Mouse (Mus musculus): Measurements from ENCODE around the gene Mst1r. TPM values are rescaled to one million over a fixed set of nuclear protein-coding genes. Genes with fewer than 3 reads are reported as not detected.

The Mst1r gene
- total and polyA plus RNA-seq, 2 experiments from 2014 or later: 0.69 to 2.7 TPM

- 89% methylated on average over 15 of the region's 15 CpGs for WGBS
- no peak for TF ChIP-seq CTCF (IDR thresholded peaks at IDR 0.05; ENCODE audit: low read depth)
- no peak for DNase-seq (ENCODE audit: low spot score)
- Histone ChIP-seq H3K4me3 (ENCODE audit: low read length) (no peak overlapping the region), H3K4me1 (ENCODE audit: insufficient read depth, low read length) (0 out of 2 replicates have a peak, but pooled peaks cover 3% of the 10 kb centered on the region), H3K27me3 (ENCODE audit: insufficient read depth, low read length) (no peaks in the 10 kb centered on the region), H3K9me3 (ENCODE audit: low read length) (no peaks in the 10 kb centered on the region), H3K36me3 (ENCODE audit: insufficient read depth, low read length) (no peaks in the 10 kb centered on the region), H3K4me2 (ENCODE audit: low read depth, low read length) (no peak overlapping the region), H3K27ac (no peak overlapping the region), H3K9ac (replicated peaks; ENCODE audit: low read length) (no peak overlapping the region)
- ATAC-seq: no peak
Measured at GRCm38 (mm10) chr9:107910025-107910769, 3.5 kb downstream of the Mst1r start.

DNA sequence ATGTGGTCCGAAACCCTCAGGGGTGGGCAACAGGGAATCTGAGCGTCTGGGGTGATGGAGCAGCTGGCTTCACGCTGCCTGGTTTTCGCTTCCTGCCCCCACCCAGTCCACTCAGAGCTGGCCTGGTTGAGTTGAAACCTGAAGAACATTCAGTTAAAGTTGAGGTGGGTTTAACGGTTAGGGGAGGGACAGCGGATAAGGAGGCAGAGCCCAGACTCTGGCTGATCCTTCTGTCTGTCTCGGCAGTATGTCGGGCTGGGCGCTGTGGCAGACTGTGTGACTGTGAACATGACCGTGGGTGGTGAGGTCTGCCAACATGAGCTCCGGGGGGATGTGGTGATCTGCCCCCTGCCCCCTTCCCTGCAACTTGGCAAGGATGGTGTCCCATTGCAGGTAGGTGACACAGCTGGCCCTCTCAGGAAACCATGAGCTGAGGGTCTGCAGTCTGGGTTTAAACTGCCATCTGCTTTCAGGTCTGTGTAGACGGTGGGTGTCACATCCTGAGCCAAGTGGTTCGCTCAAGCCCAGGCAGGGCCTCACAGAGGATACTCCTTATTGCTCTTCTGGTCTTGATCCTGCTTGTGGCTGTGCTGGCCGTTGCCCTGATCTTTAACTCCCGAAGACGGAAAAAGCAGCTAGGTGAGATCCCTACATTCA lies 8.2 kb downstream of the Mst1r start:
- no peaks in the 10 kb centered on the region for H3K27me3 ChIP-seq (ENCODE audit: insufficient read depth, low read length)
- DNase-seq (ENCODE audit: low spot score) (no peak), ATAC-seq (no peak)
- no peaks in the 10 kb centered on the region for H3K9me3 ChIP-seq (ENCODE audit: low read length)
- peaks cover 8% of the 10 kb centered on the region for H3K4me1 ChIP-seq (ENCODE audit: insufficient read depth, low read length)
- no peak for TF ChIP-seq CTCF (IDR thresholded peaks at IDR 0.05; ENCODE audit: low read depth)
- WGBS: 73% methylated on average over 16 of the region's 16 CpGs
- H3K27ac ChIP-seq: no peak overlapping the region
- no peak overlapping the region for H3K9ac ChIP-seq (replicated peaks; ENCODE audit: low read length)
- no peak overlapping the region for H3K4me2 ChIP-seq (ENCODE audit: low read depth, low read length)
- H3K4me3 ChIP-seq (ENCODE audit: low read length): no peak overlapping the region
- no peaks in the 10 kb centered on the region for H3K36me3 ChIP-seq (ENCODE audit: insufficient read depth, low read length)

DNA sequence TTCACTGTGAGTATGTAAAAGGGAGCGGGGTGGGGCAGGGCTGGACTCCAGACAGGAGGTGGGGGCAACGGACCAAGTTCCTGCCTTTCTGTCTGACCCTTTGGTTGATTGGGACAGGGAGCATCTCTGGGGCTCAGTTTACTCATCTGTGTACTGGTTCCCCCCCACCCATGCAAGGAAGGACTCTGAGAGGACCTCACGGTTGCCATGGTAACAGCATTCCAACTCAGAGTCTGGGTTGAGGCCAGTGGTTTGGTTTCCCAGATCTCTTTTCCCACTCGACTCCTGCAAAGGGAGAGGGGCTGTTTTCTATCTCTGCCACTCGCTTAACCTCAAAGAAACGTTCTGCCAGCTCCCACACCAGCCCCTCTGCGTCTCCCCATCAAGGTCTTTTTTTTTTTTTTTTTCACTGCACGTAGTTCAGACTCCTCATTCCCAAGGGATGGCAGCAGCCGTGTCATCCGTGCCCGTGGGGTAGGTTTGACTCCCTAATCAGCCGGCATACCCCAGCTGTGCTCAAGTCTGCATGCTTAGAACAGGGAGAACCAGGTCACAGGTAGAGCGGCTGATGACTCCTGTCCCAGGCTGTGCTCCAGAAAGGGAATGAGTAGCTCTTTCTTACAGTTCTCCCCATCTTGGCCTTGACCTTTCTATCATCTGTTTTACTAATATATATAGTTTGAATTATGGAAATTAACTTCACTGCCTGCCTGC lies 11.4 kb downstream of the Mst1r start:
- H3K36me3 ChIP-seq (ENCODE audit: insufficient read depth, low read length): no peaks in the 10 kb centered on the region
- no peak overlapping the region for H3K27ac ChIP-seq
- ATAC-seq: peak; percentile 41
- no peak overlapping the region for H3K4me3 ChIP-seq (ENCODE audit: low read length)
- H3K4me1 ChIP-seq (ENCODE audit: insufficient read depth, low read length): peaks cover 8% of the 10 kb centered on the region
- TF ChIP-seq CTCF (IDR thresholded peaks at IDR 0.05; ENCODE audit: low read depth): no peak
- no peaks in the 10 kb centered on the region for H3K9me3 ChIP-seq (ENCODE audit: low read length)
- H3K27me3 ChIP-seq (ENCODE audit: insufficient read depth, low read length): no peaks in the 10 kb centered on the region
- H3K9ac ChIP-seq (replicated peaks; ENCODE audit: low read length): no peak overlapping the region
- DNase-seq (ENCODE audit: low spot score): peak; percentile 76
- no peak overlapping the region; the same call in 1 of the 2 replicates for H3K4me2 ChIP-seq (ENCODE audit: low read depth, low read length)
- WGBS: 21% methylated on average over 13 of the region's 13 CpGs

DNA sequence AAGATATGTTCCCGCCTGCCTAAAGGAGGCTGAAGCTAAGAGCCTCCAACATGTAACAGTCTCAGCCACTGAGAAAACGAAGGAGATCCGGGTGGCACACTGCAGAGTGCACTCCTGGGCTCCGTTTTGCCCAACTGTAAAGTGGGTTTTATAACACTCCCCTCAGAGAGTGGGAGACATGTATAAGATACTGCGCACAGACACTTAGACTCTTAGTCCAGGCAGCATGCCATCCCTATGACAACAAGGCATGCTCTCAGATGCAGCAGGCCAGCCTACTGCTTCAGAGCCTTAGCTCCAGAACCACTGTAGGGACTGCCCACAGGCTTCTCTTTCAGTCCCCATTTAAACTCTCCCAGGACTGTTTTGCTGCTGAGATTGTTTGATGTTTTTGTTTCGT lies 12.2 kb downstream of the Mst1r start:
- ATAC-seq (no peak), DNase-seq (ENCODE audit: low spot score) (no peak)
- Histone ChIP-seq H3K9ac (replicated peaks; ENCODE audit: low read length) (no peak overlapping the region), H3K4me2 (ENCODE audit: low read depth, low read length) (no peak overlapping the region), H3K9me3 (ENCODE audit: low read length) (no peaks in the 10 kb centered on the region), H3K27ac (no peak overlapping the region), H3K27me3 (ENCODE audit: insufficient read depth, low read length) (no peaks in the 10 kb centered on the region), H3K4me3 (ENCODE audit: low read length) (no peak overlapping the region), H3K4me1 (ENCODE audit: insufficient read depth, low read length) (peaks cover 13% of the 10 kb centered on the region), H3K36me3 (ENCODE audit: insufficient read depth, low read length) (no peaks in the 10 kb centered on the region)
- no peak for TF ChIP-seq CTCF (IDR thresholded peaks at IDR 0.05; ENCODE audit: low read depth)
- WGBS: 81% methylated on average over 6 of the region's 6 CpGs

GRCm38 (mm10) chr9:107919441-107919840 lies 12.8 kb downstream of the Mst1r start:
- peaks cover 14% of the 10 kb centered on the region for H3K4me1 ChIP-seq (ENCODE audit: insufficient read depth, low read length)
- H3K36me3 ChIP-seq (ENCODE audit: insufficient read depth, low read length): no peaks in the 10 kb centered on the region
- H3K4me3 ChIP-seq (ENCODE audit: low read length): no peak overlapping the region
- no peak overlapping the region for H3K27ac ChIP-seq
- H3K9ac ChIP-seq (replicated peaks; ENCODE audit: low read length): no peak overlapping the region
- ATAC-seq (no peak), DNase-seq (ENCODE audit: low spot score) (no peak)
- no peak for TF ChIP-seq CTCF (IDR thresholded peaks at IDR 0.05; ENCODE audit: low read depth)
- 80% methylated on average over 5 of the region's 5 CpGs for WGBS
- H3K9me3 ChIP-seq (ENCODE audit: low read length): no peaks in the 10 kb centered on the region
- no peaks in the 10 kb centered on the region for H3K27me3 ChIP-seq (ENCODE audit: insufficient read depth, low read length)
- no peak overlapping the region for H3K4me2 ChIP-seq (ENCODE audit: low read depth, low read length)

GRCm38 (mm10) chr9:107923021-107923420 lies 16.3 kb downstream of the Mst1r start:
- ATAC-seq: no peak
- H3K4me3 ChIP-seq (ENCODE audit: low read length): no peak overlapping the region
- TF ChIP-seq CTCF (IDR thresholded peaks at IDR 0.05; ENCODE audit: low read depth): peak; percentile 48
- H3K9ac ChIP-seq (replicated peaks; ENCODE audit: low read length): no peak overlapping the region
- no peaks in the 10 kb centered on the region for H3K9me3 ChIP-seq (ENCODE audit: low read length)
- no peaks in the 10 kb centered on the region for H3K36me3 ChIP-seq (ENCODE audit: insufficient read depth, low read length)
- no peaks in the 10 kb centered on the region for H3K27me3 ChIP-seq (ENCODE audit: insufficient read depth, low read length)
- H3K4me1 ChIP-seq (ENCODE audit: insufficient read depth, low read length): peaks cover 17% of the 10 kb centered on the region
- DNase-seq (ENCODE audit: low spot score): no peak
- H3K4me2 ChIP-seq (ENCODE audit: low read depth, low read length): no peak overlapping the region
- H3K27ac ChIP-seq: no peak overlapping the region
- 34% methylated on average over 7 of the region's 7 CpGs for WGBS
